Mouse (Mus musculus): ENCODE results near the gene Lrrc2.

Gene Lrrc2

DNA sequence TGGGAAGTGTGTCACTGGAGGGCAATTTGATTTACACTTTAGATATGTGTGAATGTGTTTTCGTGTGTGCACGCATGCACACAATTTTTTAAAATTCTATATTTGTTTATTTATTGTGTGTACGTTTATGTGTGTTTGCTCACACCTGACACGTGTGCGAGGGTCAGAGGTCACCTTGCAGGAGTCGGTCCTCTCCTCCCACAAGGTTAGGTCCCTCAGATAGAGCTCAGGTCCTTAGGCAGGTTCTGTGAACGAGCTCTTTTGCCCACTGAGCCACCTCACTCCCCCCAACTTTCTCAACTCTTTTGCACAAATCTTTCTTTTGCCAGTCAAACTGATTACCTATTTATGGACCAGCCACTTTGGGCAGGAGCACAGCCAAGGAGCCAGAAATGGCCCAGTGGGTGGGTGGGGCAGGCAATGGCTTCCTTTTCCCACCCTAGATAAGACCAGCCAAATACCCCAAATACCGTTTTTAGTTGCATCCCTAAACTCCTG is 2.5 kb upstream of the Lrrc2 start:
- no peak for DNase-seq

DNA sequence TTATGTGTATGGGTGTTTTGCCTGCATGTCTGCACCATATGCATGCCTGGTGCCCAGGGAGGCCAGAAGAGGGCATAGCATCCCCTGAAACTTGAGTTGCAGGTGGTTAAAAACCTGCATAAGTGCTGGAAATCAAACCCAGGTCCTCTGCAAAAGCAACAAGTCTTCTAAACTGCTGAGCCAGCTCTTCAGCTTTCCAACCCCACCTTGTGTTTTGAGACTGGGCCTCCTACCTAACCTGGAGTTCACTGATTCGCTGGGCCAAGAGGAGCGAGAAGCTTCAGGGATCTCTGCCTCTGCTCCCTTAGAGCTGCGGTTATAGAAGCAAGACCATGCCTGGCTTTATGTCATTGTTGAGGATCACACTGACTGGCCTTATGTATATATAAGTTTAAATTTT is 1.2 kb upstream of the Lrrc2 start:
- no peak for DNase-seq

DNA sequence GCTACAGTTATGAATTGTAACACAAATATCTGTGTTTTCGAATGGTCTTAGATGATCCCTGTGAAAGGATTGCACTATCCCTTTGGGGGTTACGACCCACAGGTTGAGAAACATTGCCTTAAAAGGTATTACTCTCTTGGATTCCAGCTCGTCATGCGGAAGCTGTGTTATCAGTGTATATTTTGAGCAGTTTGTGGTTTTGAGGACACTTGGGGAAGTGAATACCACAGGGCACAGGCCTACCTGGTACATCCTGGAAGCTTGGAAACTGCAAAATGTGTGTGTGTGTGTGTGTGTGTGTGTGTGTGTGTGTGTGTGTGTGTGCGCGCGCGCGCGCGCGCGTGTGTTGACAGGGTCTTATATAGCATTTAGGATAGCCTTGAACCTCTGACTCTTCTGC is 521 bp downstream of the Lrrc2 start:
- DNase-seq: no peak

DNA sequence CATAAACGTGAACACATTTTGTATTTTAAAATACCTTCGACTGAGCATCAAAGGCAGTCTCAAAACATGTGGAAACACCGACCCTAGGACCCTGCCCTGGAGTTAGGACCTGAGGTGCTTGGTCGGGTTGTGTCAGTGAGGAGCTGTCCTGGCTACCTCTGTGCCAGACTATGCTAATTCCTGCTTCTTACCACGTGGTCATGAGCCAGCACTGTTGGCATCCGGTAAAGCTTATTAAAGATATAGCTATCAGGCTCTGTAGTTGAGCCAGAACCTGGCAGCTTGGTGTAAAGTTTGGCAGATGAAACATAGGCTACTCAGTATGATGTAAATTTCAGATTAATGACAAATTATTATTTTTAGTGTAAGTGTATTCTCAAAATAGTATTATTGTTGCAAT is 1.1 kb downstream of the Lrrc2 start:
- no peak for DNase-seq

DNA sequence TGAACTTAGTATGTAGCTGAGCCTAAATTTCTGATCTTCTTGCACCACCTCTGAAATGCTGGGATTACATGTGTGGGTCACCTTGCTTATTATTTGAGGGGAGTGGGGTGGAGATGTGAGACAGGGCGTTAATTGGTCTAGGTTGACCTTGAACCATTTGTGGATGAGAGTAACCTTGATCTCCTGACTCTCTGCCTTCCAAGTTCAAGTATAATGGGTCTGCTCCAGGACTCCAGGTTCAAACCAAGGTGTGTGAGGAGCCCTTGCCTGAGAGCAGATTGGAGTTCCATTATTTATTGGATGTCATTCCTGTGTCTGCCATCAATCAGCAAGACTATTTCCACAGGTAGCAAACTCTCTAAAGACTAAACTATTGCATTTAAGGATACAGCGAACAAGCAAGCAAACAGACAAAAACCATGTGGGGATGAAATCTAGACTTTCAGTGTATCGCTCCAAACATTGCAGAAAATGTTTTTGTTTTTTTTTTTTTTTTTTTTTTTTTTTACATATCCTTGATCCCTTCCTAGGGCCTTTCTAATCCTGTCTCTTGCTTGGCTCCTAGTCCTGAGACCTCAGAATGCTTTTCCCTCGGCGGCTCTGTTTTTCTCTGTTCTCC is 1.7 kb downstream of the Lrrc2 start:
- DNase-seq: no peak

DNA sequence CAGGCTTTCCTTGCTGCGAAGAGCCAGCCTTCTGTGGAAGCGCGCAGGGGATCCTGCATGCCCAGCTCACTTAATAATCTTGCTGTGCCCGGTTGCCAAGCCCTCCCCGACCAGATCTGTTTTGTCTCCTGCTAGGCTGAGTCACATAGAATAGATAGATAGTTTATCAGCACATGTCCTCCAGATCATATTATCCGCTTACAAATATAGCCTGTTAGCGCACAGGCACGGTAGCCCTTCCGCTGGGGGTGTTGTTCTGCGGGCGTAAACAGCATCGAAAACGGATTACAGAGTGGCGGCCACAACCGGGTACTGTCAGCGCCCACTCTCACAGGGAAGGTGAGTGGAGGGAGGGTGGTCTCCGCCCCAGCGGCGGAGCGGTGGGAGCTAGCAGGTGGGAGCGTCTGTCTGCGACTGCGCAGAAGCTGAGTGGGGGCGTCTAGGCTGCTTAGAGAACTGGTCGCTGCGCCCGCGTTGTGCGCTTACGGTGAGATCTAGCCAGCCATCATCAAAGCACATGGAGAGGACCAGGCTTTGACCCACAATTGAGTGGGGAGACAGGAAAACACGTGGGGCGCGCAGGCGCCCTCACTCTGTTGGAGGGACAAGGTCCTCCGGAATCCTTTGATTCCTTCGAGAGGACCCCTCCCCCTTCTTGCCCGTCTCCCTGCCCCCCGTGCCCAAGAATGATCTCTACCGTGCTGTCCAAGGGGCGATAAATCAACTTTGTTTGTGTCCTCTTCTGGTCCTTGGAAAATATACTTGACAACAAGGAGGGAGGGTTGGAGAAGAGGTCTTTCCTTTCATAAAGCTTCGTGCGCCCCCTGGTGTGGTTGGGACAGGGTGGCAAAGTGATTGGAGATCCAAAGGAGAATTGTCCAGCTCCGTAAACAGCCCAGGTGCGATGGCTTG is 2.5 kb downstream of the Lrrc2 start:
- peak; percentile 88 for DNase-seq

DNA sequence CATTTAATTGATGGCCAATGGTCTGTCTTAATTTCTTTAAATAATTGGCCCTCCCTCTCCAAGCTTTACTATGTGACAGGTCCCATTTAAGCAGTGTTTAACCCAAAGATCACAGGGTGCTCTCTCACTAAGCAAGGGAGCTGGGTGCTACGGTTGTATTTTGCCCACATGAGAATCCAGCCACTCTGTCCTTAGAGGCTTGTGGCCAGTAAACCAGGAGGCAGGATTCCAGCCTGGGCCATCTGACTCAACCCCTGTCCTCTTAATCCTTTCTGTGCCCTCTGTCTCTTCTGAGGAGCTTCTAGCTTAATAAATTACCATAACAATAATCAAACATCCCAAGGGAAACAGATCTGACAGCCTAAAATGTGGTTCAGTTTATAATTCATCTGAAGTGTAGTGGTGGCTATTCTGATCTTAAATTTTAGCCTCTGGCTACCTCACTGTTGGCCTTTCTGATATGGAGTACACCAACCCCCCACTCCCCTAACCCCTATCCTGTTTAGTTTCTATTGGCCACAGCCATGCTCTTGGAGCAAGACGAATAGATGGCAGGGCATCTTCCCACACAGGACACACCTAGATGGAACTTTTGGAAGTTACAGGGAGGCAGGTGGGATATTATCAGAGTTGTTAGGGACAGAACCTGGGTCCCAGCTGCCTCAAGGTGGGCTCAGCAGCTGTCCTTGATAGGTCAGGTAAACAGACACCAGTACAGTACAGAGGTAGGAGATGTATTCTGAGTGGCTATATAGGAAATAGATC is 3.5 kb downstream of the Lrrc2 start:
- DNase-seq: no peak

DNA sequence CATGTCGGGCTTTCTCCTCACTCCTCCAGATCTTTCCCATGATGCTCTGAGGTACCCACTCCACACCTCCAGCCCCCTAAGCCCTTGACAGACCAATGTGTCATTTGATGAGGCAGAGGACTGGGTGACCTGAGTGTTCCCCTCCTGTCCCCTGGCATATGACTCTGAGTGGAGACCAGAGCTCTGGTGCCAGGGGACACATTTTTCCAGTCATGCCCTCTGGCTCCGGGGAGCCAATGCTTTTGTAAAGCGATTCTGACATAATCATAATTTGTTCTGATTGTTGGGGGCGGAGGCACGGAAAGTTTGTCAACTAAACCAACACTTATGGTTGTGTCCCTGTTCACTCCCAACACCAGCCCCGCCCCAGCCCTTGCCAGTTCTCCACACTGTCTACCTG is 4.6 kb downstream of the Lrrc2 start:
- DNase-seq: no peak

DNA sequence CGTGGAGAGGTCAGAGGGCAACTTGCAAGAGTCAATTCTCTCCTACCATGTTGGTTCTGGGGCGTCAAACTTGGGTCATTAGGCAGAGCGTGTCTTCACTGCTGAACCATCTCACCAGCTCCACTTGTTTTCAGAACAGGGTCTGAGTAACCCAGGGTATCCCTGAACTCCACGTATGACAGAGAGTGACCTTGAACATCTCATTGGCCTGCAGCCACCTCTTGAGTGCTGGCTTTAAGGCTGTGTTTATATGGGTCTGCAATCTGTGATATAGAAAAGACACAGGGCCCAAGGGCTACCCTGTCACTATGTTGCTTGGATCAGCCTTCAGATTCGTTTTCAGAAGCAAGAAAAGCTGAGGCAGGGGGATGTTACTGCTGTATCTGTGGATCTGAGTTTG is 8.3 kb downstream of the Lrrc2 start:
- no peak for DNase-seq

DNA sequence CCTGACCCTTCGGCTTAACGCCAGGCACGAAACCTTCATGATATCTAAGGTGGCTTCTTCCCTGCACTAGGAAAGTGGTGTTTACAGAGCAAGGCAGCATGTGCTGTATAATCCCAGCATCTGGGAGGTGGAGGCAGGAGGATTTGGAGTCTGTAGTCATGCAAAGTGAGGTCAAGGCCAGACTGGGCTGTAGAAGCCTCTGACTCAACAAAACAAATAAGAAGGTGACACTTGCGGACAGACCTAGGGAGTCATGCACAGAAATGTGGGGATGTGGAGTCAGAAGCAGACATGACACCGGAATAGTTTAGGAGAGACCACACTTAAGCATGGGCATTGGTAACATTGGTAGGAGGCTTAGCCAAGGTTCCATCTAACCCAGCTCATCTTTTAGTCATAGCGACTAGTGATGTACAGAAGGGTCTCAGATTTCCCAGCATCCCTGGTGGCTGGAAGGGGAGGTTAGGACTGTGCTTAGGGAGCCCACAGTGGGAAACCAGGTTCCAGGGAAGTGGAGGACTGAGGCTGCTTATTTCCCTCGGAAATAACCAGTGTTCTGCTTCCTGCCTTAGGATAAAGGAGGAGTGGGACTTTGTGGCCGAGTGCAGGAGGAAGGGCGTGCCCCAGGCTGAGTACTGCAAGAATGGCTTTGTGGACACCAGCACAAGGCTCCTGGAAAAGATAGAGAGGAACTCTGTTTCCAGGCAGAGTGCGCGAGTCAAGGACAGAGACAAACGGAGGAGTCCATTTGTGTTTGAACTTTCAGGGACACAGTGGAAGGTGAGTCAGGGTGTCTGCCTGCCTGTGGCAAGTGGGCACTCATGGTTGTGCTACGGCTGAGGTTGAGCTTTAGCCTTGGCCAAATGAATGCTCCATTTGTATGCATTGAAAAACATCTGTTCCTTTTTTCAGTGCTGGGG is 9.1 kb downstream of the Lrrc2 start:
- DNase-seq: peak; percentile 15

DNA sequence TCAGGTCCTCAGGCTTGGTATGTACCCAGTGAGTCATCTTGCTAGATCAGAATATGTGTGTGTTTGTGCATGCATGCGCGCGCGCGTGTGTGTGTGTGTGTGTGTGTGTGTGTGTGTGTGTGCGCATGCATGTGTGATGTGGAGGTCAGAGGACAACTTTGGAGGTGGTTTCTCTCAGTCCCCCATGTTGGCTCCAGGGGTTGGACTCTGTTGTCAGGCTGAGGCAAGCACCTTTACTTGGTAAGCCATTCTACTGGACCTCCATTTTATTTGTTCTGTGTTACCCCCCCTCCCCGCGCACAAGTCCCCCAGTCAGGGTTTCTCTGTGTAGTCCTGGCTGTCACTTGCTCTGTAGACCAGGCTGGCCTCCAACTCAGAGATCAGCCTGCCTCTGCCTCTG is 10.0 kb downstream of the Lrrc2 start:
- no peak for DNase-seq

DNA sequence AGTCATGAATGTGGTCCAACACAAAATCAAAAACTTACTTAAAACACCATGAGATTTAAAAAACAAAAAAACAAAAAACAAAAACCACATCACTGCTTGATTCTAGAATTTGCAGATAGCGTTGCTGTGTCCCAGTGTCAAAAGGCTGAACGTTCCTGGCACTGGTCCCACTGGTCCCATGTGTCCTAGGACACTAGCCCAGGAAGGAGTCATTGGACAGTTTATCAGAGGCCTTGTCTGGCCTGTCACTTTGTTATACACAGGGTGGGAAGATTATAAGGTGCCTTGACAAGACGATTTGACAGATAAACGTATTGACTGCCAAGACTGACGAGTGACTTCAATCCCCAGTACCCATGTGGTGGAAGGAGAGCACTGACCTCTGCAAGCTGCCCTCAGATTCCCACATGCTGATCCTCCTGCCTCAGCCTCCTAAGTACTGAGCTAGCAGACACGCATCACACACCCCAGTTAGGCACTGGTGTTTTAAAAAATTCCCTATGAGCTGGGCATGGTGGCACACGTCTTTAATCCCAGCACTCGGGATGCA is 12.3 kb downstream of the Lrrc2 start:
- no peak for DNase-seq

DNA sequence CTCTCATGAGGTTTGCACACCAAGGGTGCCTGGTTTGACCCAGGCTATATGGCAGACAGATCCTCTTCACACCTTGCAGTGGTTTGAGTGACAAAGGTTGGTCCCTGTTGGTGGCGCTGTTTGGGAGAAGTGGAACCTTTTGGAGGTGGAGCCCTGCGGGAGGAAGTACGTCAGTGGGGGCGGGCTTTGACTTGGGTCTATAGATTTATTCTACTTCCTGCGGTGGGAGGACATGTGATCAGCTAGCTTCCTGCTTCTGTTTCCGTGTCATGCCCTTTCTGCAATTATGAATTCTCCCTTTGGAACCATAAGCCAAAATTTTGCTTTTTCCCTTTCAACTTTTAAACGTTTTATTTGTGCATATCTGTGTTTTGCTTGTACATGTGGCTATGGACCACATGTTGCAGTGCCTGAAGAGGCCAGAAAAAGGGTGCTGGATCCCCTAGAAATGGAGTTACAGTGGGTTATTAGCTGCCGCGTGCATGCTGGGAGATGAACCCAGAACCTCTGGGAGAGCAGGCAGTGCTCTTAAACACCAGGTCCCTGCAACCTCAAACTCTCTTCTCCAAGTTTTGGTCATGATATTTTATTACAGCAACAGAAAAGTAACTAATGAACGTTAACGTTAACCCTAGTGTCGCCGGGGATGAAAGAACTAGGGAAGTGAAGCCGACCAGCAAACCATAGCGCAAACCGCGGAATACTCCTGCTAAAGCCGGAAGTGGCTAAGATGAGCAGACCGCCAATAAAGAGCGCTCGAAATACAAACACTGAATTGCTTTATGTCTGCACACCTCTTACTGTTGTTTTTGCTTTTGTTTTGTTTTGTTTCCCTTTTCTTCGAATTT is 13.9 kb downstream of the Lrrc2 start:
- no peak for DNase-seq

DNA sequence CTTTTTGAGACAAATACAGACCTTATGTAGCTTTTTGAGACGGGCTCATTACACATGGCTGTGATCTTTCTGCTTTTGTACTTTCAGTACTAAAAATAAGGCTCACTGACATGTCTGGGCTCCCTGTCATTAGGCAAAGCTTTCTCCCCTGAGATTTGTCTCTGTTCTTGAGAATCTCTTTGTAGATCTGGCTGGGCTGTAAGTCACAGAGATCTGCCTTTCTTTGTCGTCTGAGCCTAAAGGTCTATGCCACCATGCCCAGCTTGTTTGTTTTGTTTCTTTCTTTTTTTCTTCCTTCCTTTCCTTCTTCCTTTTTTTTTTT is 14.5 kb downstream of the Lrrc2 start:
- no peak for DNase-seq

DNA sequence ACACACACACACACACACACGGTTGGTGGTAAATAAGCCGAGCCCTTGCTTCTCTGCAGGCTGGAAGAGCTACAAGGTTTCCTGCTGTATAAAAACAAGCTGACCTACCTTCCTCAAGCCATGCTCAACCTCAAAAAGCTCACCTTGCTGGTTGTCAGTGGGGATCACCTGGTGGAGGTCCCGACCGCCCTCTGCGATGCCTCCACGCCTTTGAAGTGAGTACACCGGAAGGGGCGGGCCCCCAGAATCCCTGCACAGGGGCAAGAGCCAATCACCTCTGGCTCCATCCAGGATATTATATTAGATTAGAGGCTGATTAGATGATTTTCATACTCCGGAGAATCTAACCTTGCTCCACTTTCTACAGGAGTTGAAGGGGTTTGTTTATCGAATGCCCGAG is 28.1 kb downstream of the Lrrc2 start:
- DNase-seq: no peak

DNA sequence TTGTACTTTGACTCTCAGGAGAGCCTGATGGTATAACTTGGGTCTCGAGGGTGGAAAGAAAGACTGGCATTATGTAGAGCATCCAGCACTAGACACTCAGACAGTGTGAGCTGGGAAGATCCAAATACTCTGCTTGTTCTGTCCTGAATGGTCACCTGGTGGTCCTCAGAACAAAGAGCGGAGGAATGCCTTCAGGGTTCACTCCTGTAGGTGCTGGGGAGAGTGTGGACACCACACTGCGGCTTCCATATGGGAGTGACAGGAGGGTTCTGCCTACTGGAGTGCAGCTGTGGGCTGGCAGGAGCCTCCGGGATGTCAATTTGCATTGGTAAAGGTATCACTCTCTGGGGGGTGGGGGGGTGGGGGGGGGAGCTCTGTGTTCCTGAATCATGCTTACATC is 31.0 kb downstream of the Lrrc2 start:
- no peak for DNase-seq

DNA sequence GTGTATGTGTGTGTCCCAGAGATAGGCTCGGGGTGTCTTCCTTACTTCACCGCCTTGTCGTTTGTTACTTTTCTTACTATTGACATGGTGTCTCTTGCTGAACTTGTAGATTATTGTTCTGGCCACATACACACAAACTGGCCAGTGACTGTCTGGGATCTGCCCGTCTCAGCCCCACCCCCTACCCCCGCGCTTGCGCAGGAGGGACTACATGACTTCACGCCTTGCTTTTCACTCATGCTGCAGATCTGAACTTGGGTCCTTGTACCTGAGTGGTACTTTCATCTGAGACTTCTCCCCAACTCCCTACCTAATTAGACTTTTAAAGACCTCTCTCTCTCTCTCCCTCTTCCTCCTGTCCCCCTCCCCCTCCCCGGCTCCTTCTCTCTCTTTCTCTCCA is 32.8 kb downstream of the Lrrc2 start:
- DNase-seq: no peak

DNA sequence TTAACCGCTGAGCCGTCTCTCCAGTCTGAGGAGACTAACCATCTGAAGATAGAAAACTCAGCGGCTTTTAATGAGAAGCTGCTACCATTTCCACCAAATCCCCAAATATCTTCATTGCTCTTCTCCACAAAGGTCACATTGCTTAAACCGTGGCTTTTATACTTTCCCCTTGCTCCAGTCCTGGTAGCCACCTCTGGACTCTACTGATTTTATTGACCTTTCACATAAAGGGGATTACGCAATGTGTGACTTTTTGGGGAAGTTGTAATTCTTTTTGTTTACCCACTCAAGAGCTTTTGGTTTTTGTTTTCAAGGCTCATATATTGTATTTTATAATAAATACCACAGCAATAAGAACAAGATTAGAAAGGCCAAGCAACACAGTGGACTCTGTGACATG is 34.2 kb downstream of the Lrrc2 start:
- no peak for DNase-seq

DNA sequence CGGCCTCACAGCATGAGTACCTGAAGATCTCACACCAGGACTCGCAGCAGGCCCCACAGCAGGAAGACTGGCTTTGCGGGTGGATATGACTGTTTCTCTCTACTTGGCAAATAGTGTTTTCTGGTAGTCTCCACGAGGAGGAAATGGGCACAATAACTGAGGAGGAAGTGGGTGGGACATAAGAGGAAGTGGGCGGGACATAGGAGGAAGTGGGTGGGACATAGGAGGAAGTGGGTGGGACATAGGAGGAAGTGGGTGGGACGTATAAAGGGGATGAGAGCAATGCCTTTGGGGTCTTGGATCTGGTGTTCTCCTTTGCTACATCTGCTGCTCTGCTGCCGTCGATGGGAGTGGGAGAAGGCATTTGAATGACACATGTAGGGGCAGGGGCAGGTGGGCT is 34.6 kb downstream of the Lrrc2 start:
- peak; percentile 33 for DNase-seq

DNA sequence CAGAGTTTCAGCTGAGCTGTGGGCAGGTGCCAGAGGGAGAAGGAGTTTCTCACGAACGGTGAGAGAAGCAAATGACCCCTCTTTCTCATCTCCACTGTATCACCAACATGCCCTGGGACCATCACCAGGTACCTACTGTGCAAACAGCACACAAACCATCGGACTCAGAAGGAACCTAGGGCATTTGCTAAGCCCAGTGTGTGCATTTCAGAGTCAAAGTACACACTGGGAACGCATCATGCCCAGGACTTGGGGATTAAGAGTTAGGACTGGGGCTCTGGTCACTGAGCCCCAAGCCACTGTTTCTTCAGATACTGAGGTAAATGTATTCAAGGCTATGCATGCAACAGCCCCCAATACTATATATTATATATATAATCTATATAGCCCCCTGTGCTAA is 36.0 kb downstream of the Lrrc2 start:
- DNase-seq: no peak

DNA sequence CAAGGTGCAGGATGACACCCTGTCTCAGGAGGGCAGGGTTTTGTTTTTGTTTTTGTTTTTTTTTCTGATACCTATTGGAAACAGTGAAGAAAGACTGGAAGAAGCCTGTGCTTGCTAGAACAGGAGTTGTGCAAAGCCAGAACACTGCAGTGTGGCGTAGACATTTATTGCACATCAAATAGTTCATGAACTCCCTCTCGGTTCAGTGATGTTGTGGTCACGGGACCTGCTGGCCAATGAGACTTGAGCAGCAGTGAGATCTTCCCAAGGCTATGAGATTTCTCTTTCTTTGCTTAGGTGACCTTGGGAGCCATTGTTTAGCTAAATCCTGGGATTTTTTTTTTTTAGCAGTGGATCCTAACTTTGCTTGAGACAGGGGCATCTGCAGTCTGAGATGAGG is 36.7 kb downstream of the Lrrc2 start:
- DNase-seq: no peak

DNA sequence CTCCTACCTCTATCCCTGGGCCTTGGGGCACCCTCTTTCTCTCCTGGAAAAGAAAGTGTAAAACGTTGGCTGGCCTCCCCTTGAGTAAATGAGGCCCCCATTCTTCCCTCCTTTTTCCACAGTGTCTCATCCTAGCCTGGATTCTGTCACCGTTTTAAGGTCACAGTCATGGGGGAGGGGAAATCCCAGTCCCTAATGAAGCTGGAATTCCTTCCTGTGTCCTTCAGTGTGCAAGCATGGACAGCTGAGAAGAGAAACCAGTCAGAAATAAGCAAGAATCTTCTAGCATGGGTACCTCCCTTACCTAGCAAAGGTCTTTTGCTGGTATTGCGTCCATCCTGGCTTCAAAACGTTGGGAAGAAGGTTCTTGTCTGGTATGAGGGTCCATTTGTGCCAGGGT is 37.8 kb downstream of the Lrrc2 start:
- no peak for DNase-seq

Data from lung, postnatal 10 days (tissue).